14 mouse cellular contexts compared by ENCODE assay signal in genomic region chr6:100708996-100709395, GRCm38 (mm10). TPM values are rescaled to one million over a fixed set of nuclear protein-coding genes. Genes with fewer than 3 reads are reported as not detected.
A peak's percentile ranks its signal among the peaks of the same experiment; 100 is the strongest.
DNase-seq lines count a peak whose midpoint lies in the region; ATAC-seq and TF ChIP-seq lines count a peak whose summit lies in the region.
"Had no signal": no experiment of that assay in that cellular context is flagged by ENCODE, and none has a peak within 500 bp of the region (broad histone marks: within the 10 kb centered on the region; RNA-seq: fewer than 3 reads in every experiment).

No protein-coding gene starts in this region.

- no peak for TF ChIP-seq CTCF in kidney, adult 2 months (conservative IDR thresholded peaks at IDR 0.05; ENCODE audit: insufficient read depth, insufficient read length, low read depth, low read length)

- no peaks in the 10 kb centered on the region for H3K9me3 ChIP-seq in kidney, embryonic 15.5 days (replicated peaks)
- no peaks in the 10 kb centered on the region for H3K9me3 ChIP-seq in midbrain, embryonic 13.5 days
- H3K9me3 ChIP-seq: heart, embryonic 13.5 days; liver, embryonic 13.5 days had no signal

- WGBS in kidney, adult 2 months = 59% methylated on average over 9 of the region's 9 CpGs
- WGBS in kidney, embryonic 15.5 days = 76% methylated on average over 9 of the region's 9 CpGs
- 73% methylated on average over 9 of the region's 9 CpGs for WGBS in midbrain, embryonic 13.5 days

- peak; percentile 9 to 40 for DNase-seq in cerebellum, postnatal 14 days
- DNase-seq in cerebellum, postnatal 36 days = no peak
- DNase-seq in kidney, adult 2 months = peak; percentile 9
- peak; percentile 54 for DNase-seq in testis, postnatal 10 days (ENCODE audit: low spot score)
- DNase-seq in testis, postnatal 14 days (ENCODE audit: low spot score) = no peak
- DNase-seq in left cerebral cortex, adult 11 months (ENCODE audit: low spot score) = no peak
- DNase-seq: cerebellum, adult 9-11 months; liver, embryonic 13.5 days had no signal

- H3K4me1 ChIP-seq in kidney, adult 2 months (ENCODE audit: control insufficient read depth, insufficient read depth, low read length) = no peaks in the 10 kb centered on the region
- H3K4me1 ChIP-seq in kidney, embryonic 15.5 days = peaks cover 34% of the 10 kb centered on the region
- H3K4me1 ChIP-seq in midbrain, embryonic 13.5 days (replicated peaks) = peaks cover 14% of the 10 kb centered on the region

- no peaks in the 10 kb centered on the region for H3K27me3 ChIP-seq in kidney, adult 2 months (replicated peaks; ENCODE audit: control insufficient read depth, insufficient read depth, low read length)
- peaks cover 28% of the 10 kb centered on the region for H3K27me3 ChIP-seq in kidney, embryonic 15.5 days
- peaks cover 36% of the 10 kb centered on the region for H3K27me3 ChIP-seq in midbrain, embryonic 13.5 days

- no peak for ATAC-seq in kidney, embryonic 15.5 days (replicated peaks; ENCODE audit: low FRiP score)
- ATAC-seq in midbrain, embryonic 13.5 days = no peak

- H3K9ac ChIP-seq in kidney, embryonic 15.5 days = no peak overlapping the region
- H3K9ac ChIP-seq in midbrain, embryonic 13.5 days (replicated peaks) = no peak overlapping the region
- H3K9ac ChIP-seq: heart, embryonic 13.5 days; liver, embryonic 13.5 days had no signal

- H3K27ac ChIP-seq in kidney, adult 2 months (ENCODE audit: insufficient read depth, low read depth, low read length) = no peak overlapping the region
- H3K27ac ChIP-seq in kidney, embryonic 15.5 days = no peak overlapping the region
- no peak overlapping the region for H3K27ac ChIP-seq in midbrain, embryonic 13.5 days
- H3K27ac ChIP-seq: heart, embryonic 13.5 days; layer of hippocampus, adult 2 months; left cerebral cortex, adult 2 months; liver, embryonic 13.5 days had no signal

- no peak overlapping the region for H3K4me3 ChIP-seq in kidney, adult 2 months (ENCODE audit: insufficient read depth, low read depth, low read length)
- H3K4me3 ChIP-seq in kidney, embryonic 15.5 days (replicated peaks) = no peak overlapping the region
- no peak overlapping the region for H3K4me3 ChIP-seq in midbrain, embryonic 13.5 days (replicated peaks)
- H3K4me3 ChIP-seq: heart, embryonic 13.5 days; layer of hippocampus, adult 2 months; left cerebral cortex, adult 2 months; liver, embryonic 13.5 days had no signal

- H3K4me2 ChIP-seq in kidney, embryonic 15.5 days = no peak overlapping the region
- no peak overlapping the region for H3K4me2 ChIP-seq in midbrain, embryonic 13.5 days (replicated peaks)
- H3K4me2 ChIP-seq: heart, embryonic 13.5 days; liver, embryonic 13.5 days; midbrain, embryonic 11.5 days had no signal

- TF ChIP-seq POLR2A in kidney, adult 2 months (IDR thresholded peaks at IDR 0.05; ENCODE audit: low read depth, low read length) = no peak

- H3K36me3 ChIP-seq in kidney, adult 2 months (ENCODE audit: control insufficient read depth, insufficient read depth, low read length) = no peaks in the 10 kb centered on the region
- H3K36me3 ChIP-seq in kidney, embryonic 15.5 days = no peaks in the 10 kb centered on the region
- no peaks in the 10 kb centered on the region for H3K36me3 ChIP-seq in midbrain, embryonic 13.5 days
- H3K36me3 ChIP-seq: heart, embryonic 13.5 days; liver, embryonic 13.5 days had no signal

RNA-seq across cellular contexts. Expression of gene Gxylt2, which starts 4.5 kb away (rescaled TPM):
- 0.66 and 0.86 TPM in 2 replicates for polyA plus RNA-seq in kidney, adult 2 months (2012; rRNA removed)
- polyA plus RNA-seq in kidney, embryonic 15.5 days (2015; fragmentation: Nextera tagmentation; extraction: Ambion mirVana) = 9.0 and 10.1 TPM in 2 replicates
- polyA plus RNA-seq in midbrain, embryonic 13.5 days (2015; fragmentation: Nextera tagmentation; extraction: Ambion mirVana) = 0.70 and 0.98 TPM in 2 replicates

RNA-seq across cellular contexts. Expression of gene Shq1, which starts 38.0 kb away (rescaled TPM):
- 4.0 and 4.6 TPM in 2 replicates for polyA plus RNA-seq in kidney, adult 2 months (2012; rRNA removed)
- polyA plus RNA-seq in kidney, embryonic 15.5 days (2015; fragmentation: Nextera tagmentation; extraction: Ambion mirVana) = 18.3 and 19.3 TPM in 2 replicates
- 11.9 and 12.7 TPM in 2 replicates for polyA plus RNA-seq in midbrain, embryonic 13.5 days (2015; fragmentation: Nextera tagmentation; extraction: Ambion mirVana)

Comparison
In these comparisons a context has a peak if more than half of its experiments do, and no peak if none do; other contexts are left out.
1. DNase-seq: peak in cerebellum, postnatal 14 days (2 of 2), kidney, adult 2 months (single experiment) and testis, postnatal 10 days (single experiment); none in cerebellum, postnatal 36 days (0 of 2), testis, postnatal 14 days (single experiment) and left cerebral cortex, adult 11 months (single experiment).